ENCODE assay signal across 8 mouse cellular contexts in genomic region chr7:45015957-45016612, GRCm38 (mm10). TPM values are rescaled to one million over a fixed set of nuclear protein-coding genes. Genes with fewer than 3 reads are reported as not detected.
DNase-seq lines count a peak whose midpoint lies in the region; ATAC-seq lines count a peak whose summit lies in the region.

TSS of gene Scaf1 (minus strand) at chr7:45016363.

- peak; percentile 100 for DNase-seq in ES-CJ7 (ENCODE audit: low read depth, low spot score)
- peak; percentile 100 for DNase-seq in cerebellum, adult 11 months
- DNase-seq in forebrain, embryonic 14.5 days (ENCODE audit: low spot score): peak; percentile 100
- DNase-seq in heart, postnatal 14 days: peak; percentile 98 to 99
- peak; percentile 100 for DNase-seq in layer of hippocampus, adult 11-12 months (ENCODE audit: low spot score)
- peak; percentile 100 for DNase-seq in lung, adult 18-20 months
- peak; percentile 100 for DNase-seq in testis, postnatal 14 days (ENCODE audit: low spot score)

- WGBS in forebrain, embryonic 14.5 days: 1% methylated on average over 63 of the region's 69 CpGs
- WGBS in neural tube, embryonic 15.5 days: under 1% methylated on average over 68 of the region's 69 CpGs

- H3K27me3 ChIP-seq in forebrain, embryonic 14.5 days (replicated peaks; ENCODE audit: control insufficient read depth, insufficient read depth, low read length): no peaks in the 10 kb centered on the region
- H3K27me3 ChIP-seq in neural tube, embryonic 15.5 days (replicated peaks): peaks cover 5% of the 10 kb centered on the region; the same call in 1 of the 2 replicates

- H3K4me1 ChIP-seq in forebrain, embryonic 14.5 days (ENCODE audit: control insufficient read depth, insufficient read depth, low read length): peaks cover 14% of the 10 kb centered on the region
- H3K4me1 ChIP-seq in neural tube, embryonic 15.5 days: peaks cover 50% of the 10 kb centered on the region

- H3K36me3 ChIP-seq in forebrain, embryonic 14.5 days (ENCODE audit: control insufficient read depth, insufficient read depth, low read length): peaks cover 29% of the 10 kb centered on the region
- H3K36me3 ChIP-seq in neural tube, embryonic 15.5 days: peaks cover 28% of the 10 kb centered on the region

- ATAC-seq in forebrain, embryonic 14.5 days: peak; percentile 94
- ATAC-seq in neural tube, embryonic 15.5 days (ENCODE audit: low FRiP score): peak; percentile 95

- H3K9ac ChIP-seq in forebrain, embryonic 14.5 days (ENCODE audit: low read length): peak within 1 kb of the TSS; percentile 92
- H3K9ac ChIP-seq in neural tube, embryonic 15.5 days (replicated peaks): peak within 1 kb of the TSS; percentile 88

- peak within 1 kb of the TSS; percentile 95 for H3K4me3 ChIP-seq in forebrain, embryonic 14.5 days (ENCODE audit: low read depth, low read length)
- H3K4me3 ChIP-seq in neural tube, embryonic 15.5 days (replicated peaks): peak within 1 kb of the TSS; percentile 91

- H3K27ac ChIP-seq in forebrain, embryonic 14.5 days (ENCODE audit: low read depth, low read length): peak within 1 kb of the TSS; percentile 85
- peak within 1 kb of the TSS; percentile 84 for H3K27ac ChIP-seq in neural tube, embryonic 15.5 days (replicated peaks)

- no peaks in the 10 kb centered on the region for H3K9me3 ChIP-seq in forebrain, embryonic 14.5 days (replicated peaks; ENCODE audit: control insufficient read depth, low read length)
- no peaks in the 10 kb centered on the region for H3K9me3 ChIP-seq in neural tube, embryonic 15.5 days (replicated peaks)

- intact Hi-C loops in heart, postnatal 14 days (cut with DNase I): loop anchor here (2.0 kb wide), 1 partner anchor 15 kb away; no protein-coding TSS in a partner anchor

- peak within 1 kb of the TSS; percentile 76 for H3K4me2 ChIP-seq in forebrain, embryonic 14.5 days (ENCODE audit: low read length)
- H3K4me2 ChIP-seq in neural tube, embryonic 15.5 days: peak within 1 kb of the TSS; percentile 86

RNA-seq across cellular contexts. Expression of gene Scaf1, which starts in this region (rescaled TPM):
- 40.5 and 47.8 TPM in 2 replicates for polyA plus RNA-seq in forebrain, embryonic 14.5 days (2014; fragmentation: Nextera tagmentation; extraction: Ambion mirVana)
- total RNA-seq in heart, postnatal 14 days (2021): 10 to 100 TPM; 53.8 to 56.1 TPM
- 43.3 and 46.1 TPM in 2 replicates for polyA plus RNA-seq in neural tube, embryonic 15.5 days (2015; fragmentation: Nextera tagmentation; extraction: Ambion mirVana)

Comparison
In these comparisons a context has a peak if more than half of its experiments do, and no peak if none do; other contexts are left out.
1. Peak in every context shown above with its lines: DNase-seq, ATAC-seq, H3K4me3 ChIP-seq and H3K27ac ChIP-seq.